Mouse (Mus musculus): ENCODE measurements around the gene D330045A20Rik.
"Not testable (repeated sequence)": the region's sequence is repeated elsewhere in the genome, so short reads cannot be mapped to it uniquely, and the experiment has no call there.

The D330045A20Rik gene

DNA sequence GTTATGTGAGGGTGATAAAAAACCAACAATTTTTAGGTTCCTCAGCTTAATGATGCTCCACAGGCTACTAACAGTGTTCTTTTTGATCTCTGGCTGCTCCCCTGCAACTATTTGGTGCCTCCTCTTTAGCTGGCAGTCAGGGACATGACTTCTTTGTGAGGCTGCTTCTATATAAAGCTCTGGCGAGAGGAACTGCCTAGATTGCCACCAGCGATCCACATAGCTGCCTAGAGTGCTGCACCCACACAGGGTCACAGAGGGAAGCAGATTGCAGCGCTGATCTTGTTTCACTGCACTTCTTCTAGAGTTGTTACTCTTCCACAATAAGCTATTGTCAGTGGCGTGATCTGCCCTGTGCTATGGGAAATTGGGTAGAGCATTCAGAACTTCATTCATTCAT, 103.4 kb downstream of the D330045A20Rik start:
- no peak for DNase-seq

- not testable (repeated sequence) for DNase-seq
Observed at GRCm38 (mm10) chrX:139586676-139587075, 106.5 kb downstream of the D330045A20Rik start.

DNA sequence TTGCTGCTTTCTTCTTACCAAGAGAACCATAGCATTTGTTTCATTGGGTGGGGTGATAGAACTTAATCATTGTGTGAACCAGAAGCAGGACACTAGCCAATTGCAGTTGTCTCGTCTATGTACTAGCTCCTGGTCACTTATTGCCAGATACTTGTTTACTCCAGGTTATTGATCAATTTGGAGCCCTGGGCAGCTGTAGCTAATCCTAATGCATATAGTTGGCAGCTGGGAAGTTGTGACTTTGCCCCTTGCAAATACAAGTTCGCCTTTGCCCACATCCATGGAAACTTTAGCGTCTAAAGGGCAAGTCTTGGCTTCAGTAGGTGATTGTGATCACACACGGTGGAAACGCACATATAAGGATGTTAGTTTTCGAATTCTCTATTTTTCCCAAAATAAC, 116.2 kb downstream of the D330045A20Rik start:
- no peak for DNase-seq

All from thymus, adult 18-20 months (tissue).